Mouse (Mus musculus) embryo, embryonic 9.5 days (tissue): ENCODE measurements around the gene Sapcd1.
"Not testable (repeated sequence)": the region's sequence is repeated elsewhere in the genome, so short reads cannot be mapped to it uniquely, and the experiment has no call there.

ENCODE experiments used
- DNase-seq: peaks from one replicate; pipeline ENCODE4 v3.0.0-alpha.2; 2017; ENCODE audit errors: extremely low spot score

Gene Sapcd1

DNA sequence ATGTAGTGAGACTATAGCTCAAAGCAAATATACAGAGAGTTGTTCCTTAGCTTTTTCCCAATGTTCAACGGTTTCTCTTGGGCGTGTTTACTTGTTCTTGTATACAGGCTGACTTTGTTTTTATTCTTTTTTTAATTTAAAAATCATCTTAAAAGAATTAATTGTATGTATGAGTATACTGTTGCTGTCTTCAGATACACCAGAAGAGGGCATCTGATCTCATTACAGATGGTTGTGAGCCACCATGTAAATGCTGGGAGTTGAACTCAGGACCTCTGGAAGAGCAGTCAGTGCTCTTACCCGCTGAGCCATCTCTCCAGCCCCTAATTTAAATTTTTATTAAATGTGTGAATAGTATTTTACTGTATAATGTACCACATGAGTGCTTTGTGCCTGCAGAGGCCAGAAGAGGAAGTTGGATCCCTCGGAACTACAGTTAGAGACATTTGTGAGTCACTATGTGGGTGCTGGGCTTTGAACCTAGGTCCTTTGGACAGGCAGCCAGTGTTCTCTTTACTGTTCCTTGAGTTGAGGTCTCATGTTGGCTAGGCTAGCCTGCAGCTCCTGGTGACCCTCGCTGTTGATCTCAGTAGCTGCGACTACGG lies 20.3 kb downstream of the Sapcd1 start:
- no peak for DNase-seq

GRCm38 (mm10) chr17:35005902-35006301 lies 21.9 kb downstream of the Sapcd1 start:
- not testable (repeated sequence) for DNase-seq

- DNase-seq = no peak
Measured at GRCm38 (mm10) chr17:35005158-35005557, 22.7 kb downstream of the Sapcd1 start.

GRCm38 (mm10) chr17:35004075-35004717 lies 23.6 kb downstream of the Sapcd1 start:
- DNase-seq = no peak

DNA sequence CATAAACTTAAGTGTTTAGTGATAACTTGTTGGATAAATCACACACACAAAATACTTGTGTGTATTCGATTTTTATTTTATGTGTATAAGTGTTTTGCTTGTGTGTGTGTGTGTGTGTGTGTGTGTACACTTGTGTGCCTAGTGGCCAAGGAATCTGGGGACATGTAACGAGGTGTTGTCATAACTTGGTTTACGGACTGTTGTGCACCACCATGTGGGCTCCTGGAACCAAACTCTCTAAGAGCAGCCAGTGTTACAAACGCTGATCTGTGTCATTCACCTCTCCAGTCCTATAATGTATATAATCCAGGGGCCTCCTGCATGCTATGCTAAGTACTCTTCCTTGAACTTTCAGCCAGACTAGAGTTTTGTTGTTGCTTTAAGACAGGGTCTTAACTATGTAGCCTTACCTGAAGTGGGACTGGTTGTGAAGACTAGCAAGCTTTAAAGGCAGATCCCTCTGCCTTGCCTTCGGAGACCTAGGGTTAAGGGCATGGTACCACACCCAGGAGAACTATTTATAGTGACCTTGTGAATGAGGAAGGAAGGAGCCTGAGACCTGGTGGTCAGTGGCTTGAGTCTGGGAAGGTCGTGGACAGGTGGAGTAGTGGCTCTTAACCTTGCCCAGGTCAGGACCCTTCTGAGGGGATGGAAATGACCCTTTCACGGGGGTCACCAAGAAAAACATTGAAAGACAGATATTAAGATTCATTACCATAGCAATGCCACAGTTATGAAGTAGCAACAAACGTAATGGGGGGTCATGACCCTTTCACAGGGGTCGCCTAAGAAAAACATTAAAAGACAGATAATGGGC lies 24.6 kb downstream of the Sapcd1 start:
- no peak for DNase-seq

DNA sequence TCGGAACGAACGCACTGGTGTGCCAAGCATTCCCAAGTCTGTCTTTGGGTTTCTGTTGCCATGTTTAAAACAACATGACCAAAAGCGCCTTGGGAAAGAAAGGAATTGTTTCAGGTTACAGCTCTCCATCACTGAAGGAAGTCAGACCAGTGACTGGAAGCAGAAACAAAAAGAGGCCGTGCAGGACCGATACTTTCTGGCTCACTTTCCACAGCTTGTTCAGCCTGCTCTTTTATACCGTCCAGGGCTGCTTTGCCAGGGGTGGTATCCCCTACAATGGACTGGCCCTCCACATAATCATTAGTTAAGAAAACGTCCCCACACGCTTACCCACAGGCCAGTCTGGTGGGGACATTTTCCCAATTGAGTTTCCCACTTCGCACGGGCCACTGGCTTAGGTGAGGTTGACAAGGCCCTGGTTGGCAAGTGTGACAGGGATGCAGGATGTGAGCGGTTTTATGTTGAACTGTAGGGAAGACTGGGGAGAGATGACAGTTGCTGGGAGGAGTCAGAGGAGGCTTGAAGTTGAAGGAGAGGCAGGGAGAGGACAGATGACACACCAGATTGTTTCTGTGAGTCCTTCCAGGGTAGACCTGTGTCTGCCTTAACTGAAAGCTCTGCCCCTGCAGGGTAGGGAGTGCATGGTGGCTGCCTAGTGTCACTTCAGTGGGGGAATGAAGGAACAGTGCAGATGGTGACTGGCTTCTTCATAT lies 25.5 kb downstream of the Sapcd1 start:
- DNase-seq = no peak

GRCm38 (mm10) chr17:35001452-35002152 lies 26.2 kb downstream of the Sapcd1 start:
- DNase-seq = no peak

DNA sequence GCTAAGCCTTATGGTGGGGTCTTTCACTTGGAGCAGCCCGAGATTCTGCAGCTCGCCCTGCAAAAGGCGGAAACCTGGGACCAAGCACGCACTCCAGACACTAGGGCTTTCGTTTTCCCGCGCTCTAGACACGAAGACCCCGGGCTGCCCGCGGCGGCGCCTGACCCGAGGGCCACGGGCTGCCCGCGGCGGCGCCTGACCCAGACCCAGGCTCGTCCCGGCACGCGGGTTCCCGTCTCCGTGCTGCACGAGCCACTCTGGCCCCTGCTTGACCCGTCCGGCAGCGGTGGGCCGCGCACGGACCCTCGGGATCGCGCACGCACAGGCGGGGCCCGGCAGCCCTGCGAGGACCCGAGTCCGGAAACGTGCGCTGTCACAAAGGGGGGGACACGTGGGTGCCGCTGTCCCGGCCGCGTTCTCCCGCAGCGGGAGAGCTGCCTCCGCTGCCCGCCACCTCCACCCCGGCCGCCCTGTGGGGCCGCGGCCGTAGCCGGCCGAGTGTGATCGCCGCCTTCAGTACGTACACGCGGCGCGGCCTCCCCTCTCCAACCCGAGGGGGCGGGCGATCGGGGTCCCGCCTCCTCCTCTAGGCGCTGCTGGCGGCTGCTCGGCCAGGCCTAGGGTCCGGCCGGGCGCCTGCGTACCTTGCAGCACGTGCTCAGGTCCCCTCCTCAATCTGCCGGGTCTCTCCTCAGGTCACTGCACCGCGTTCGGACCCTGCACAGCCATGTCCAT lies 26.9 kb downstream of the Sapcd1 start, which contains the start of gene Vars:
Gene Vars, plus strand, starts transcription at position 271 of the 735 bp plus-strand sequence.
- DNase-seq = peak; percentile 100

DNA sequence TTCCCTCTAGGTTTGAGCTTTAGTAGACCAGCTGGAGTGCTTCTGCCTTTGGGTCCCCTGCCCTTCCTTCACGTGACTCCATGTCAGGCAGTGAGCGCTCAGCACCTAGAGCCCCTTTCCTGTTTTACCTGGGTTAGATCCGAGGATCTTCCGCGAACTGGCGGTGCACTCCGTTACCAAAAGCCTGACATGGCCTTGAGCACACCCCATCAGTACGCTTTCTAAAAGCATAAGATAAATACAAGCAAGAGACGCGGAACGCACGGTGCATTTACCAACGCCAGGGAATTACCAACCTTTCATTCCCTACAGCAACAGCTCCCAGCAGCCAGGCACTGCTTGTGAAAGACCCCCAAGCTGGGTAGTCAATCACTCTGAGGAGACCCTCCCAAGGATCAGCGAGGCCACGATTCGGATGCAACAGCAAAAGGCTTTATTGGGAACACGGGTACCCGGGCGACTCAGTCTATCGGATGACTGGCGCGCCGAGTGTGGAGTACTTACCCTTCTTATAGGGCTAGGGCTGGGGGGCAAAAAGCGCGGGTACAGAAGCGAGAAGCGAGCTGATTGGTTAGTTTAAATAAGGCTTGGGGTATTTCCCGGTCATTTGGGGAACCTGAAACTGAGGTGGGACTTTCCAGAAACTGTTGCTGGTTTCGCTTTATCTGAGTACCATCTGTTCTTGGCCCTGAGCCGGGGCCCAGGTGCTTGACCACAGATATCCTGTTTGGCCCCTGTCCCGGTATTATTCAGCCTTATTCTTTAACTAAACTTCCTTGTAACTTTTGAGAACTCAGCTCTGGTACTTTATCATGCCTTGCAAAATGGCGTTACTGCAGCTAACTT lies 27.7 kb downstream of the Sapcd1 start:
- DNase-seq = peak; percentile 60

GRCm38 (mm10) chr17:34998526-34999430 lies 29.0 kb downstream of the Sapcd1 start:
- no peak for DNase-seq

DNA sequence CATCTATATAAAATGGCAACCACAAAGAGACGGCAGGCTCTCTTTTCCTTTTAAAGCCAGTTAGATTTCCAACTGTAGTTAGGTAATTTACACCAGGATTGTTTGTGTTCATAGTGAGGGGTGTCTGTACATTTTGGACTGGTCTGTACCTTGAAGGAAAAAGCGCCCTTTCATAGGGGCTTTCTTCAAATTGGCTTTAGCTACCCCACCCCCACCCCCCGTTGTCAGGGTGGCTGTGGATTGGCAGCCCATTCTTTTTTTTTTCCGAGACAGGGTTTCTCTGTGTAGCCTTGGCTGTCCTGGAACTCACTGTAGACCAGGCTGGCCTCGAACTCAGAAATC lies 30.7 kb downstream of the Sapcd1 start:
- DNase-seq = no peak

GRCm38 (mm10) chr17:34996411-34997141 lies 31.2 kb downstream of the Sapcd1 start:
- DNase-seq = no peak

- not testable (repeated sequence) for DNase-seq
Measured at GRCm38 (mm10) chr17:34995927-34996326, 31.9 kb downstream of the Sapcd1 start.

DNA sequence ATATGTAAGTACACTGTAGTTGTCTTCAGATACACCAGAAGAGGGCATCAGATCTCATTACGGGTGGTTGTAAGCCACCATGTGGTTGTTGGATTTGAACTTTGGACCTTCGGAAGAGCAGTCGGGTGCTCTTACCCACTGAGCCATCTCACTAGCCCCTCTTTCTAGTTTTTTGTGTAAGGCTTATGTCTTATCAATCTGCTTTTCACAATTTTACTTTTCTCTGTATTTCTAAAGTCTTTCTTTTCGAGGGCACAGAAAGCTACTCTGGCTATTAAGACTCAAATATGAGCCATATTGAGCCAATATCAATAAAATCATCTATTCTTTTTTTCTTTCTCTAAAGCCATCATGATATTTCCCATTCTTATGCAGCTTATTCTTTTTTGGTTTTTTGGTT lies 32.6 kb downstream of the Sapcd1 start:
- DNase-seq = not testable (repeated sequence)

GRCm38 (mm10) chr17:34994751-34995150 lies 33.1 kb downstream of the Sapcd1 start:
- DNase-seq = no peak

DNA sequence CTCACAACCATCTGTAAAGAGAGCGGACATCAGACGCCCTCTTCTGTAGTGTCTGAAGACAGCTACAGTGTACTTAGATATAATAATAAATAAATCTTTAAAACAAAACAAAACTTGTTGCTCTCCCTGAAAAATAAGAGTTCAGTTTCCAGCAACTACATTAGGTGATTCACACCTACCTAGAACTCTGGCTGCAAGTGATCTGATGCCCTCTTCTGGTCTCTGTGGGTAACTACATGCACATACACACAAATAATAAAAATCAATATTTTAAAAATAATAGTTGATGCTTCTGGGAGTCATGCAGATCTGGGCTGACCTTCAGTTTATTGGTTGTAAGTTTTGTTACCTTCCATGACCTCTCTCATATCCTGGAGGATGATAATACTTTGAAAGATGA lies 43.6 kb downstream of the Sapcd1 start:
- no peak for DNase-seq

- no peak for DNase-seq
Measured at GRCm38 (mm10) chr17:34982328-34982727, 45.5 kb downstream of the Sapcd1 start.

GRCm38 (mm10) chr17:34981690-34982180 lies 46.1 kb downstream of the Sapcd1 start, which contains the start of gene Lsm2:
TSS of gene Lsm2 (plus strand) at chr17:34981862.
- peak; percentile 92 for DNase-seq
